Mouse (Mus musculus): ENCODE results near the gene Clcn7. TPM values are rescaled to one million over a fixed set of nuclear protein-coding genes. Genes with fewer than 3 reads are reported as not detected.

The Clcn7 gene
- polyA plus RNA-seq, 1 experiment from 2014 or later = 18.1 TPM

- H3K27ac ChIP-seq = peak within 1 kb of the TSS; percentile 96
- peak within 1 kb of the TSS; percentile 97 for H3K4me3 ChIP-seq (replicated peaks)
- H3K4me1 ChIP-seq = peaks cover 24% of the 10 kb centered on the region; the same call in 1 of the 2 replicates
- H3K9ac ChIP-seq = peak within 1 kb of the TSS; percentile 92
- ATAC-seq (ENCODE audit: insufficient read depth, low FRiP score, low read depth) = peak; percentile 86
- H3K9me3 ChIP-seq = no peaks in the 10 kb centered on the region
- no peaks in the 10 kb centered on the region for H3K36me3 ChIP-seq
- peak within 1 kb of the TSS; percentile 98 for H3K4me2 ChIP-seq
- H3K27me3 ChIP-seq (replicated peaks) = no peaks in the 10 kb centered on the region
- WGBS = under 1% methylated on average over 50 of the region's 50 CpGs
Observed at GRCm38 (mm10) chr17:25184129-25184691, 51.0 kb downstream of the Clcn7 start, which contains the start of gene BC003965. BC003965 (plus strand) TSS chr17:25184554.

- H3K4me2 ChIP-seq = peak overlapping the region; percentile 98
- H3K27me3 ChIP-seq (replicated peaks) = no peaks in the 10 kb centered on the region
- peak overlapping the region; percentile 97 for H3K4me3 ChIP-seq (replicated peaks)
- H3K27ac ChIP-seq = peak overlapping the region; percentile 67
- peak; percentile 13; the same call in 1 of the 2 replicates for ATAC-seq (ENCODE audit: insufficient read depth, low FRiP score, low read depth)
- WGBS = 8% methylated on average over 17 of the region's 17 CpGs
- H3K36me3 ChIP-seq = no peaks in the 10 kb centered on the region
- H3K9me3 ChIP-seq = no peaks in the 10 kb centered on the region
- H3K9ac ChIP-seq = peak overlapping the region; percentile 82
- H3K4me1 ChIP-seq = peaks cover 29% of the 10 kb centered on the region
Observed at GRCm38 (mm10) chr17:25184961-25185360, 51.8 kb downstream of the Clcn7 start.

- Histone ChIP-seq H3K27ac (peak overlapping the region; percentile 77), H3K4me2 (peak overlapping the region; percentile 86), H3K4me1 (peaks cover 29% of the 10 kb centered on the region), H3K36me3 (no peaks in the 10 kb centered on the region), H3K4me3 (replicated peaks) (peak overlapping the region; percentile 94), H3K27me3 (replicated peaks) (no peaks in the 10 kb centered on the region), H3K9ac (0 out of 2 replicates have a peak overlapping the region, but pooled peaks have one; percentile 98), H3K9me3 (no peaks in the 10 kb centered on the region)
- no peak for ATAC-seq (ENCODE audit: insufficient read depth, low FRiP score, low read depth)
- WGBS = 6% methylated on average over 11 of the region's 11 CpGs
Observed at GRCm38 (mm10) chr17:25187784-25188149, 54.6 kb downstream of the Clcn7 start.

GRCm38 (mm10) chr17:25188150-25189031, 55.2 kb downstream of the Clcn7 start, which contains the start of gene Unkl:
Unkl (plus strand) TSS chr17:25188397.
- WGBS = under 1% methylated on average over 93 of the region's 104 CpGs
- Histone ChIP-seq H3K9me3 (no peaks in the 10 kb centered on the region), H3K27ac (peak within 1 kb of the TSS; percentile 77), H3K4me2 (peak within 1 kb of the TSS; percentile 86), H3K9ac (peak within 1 kb of the TSS; percentile 98), H3K4me3 (replicated peaks) (peak within 1 kb of the TSS; percentile 94), H3K36me3 (no peaks in the 10 kb centered on the region), H3K27me3 (replicated peaks) (no peaks in the 10 kb centered on the region), H3K4me1 (peaks cover 27% of the 10 kb centered on the region)
- peak; percentile 24; the same call in 1 of the 2 replicates for ATAC-seq (ENCODE audit: insufficient read depth, low FRiP score, low read depth)

GRCm38 (mm10) chr17:25189091-25189490, 55.9 kb downstream of the Clcn7 start:
- no peaks in the 10 kb centered on the region for H3K9me3 ChIP-seq
- H3K9ac ChIP-seq = peak overlapping the region; percentile 98
- ATAC-seq (ENCODE audit: insufficient read depth, low FRiP score, low read depth) = no peak
- WGBS = 4% methylated on average over 16 of the region's 16 CpGs
- peaks cover under 1% of the 10 kb centered on the region; the same call in 1 of the 2 replicates for H3K36me3 ChIP-seq
- no peaks in the 10 kb centered on the region for H3K27me3 ChIP-seq (replicated peaks)
- peaks cover 26% of the 10 kb centered on the region for H3K4me1 ChIP-seq
- peak overlapping the region; percentile 86 for H3K4me2 ChIP-seq
- H3K4me3 ChIP-seq (replicated peaks) = peak overlapping the region; percentile 94
- H3K27ac ChIP-seq = no peak overlapping the region

- Histone ChIP-seq H3K36me3 (peaks cover 50% of the 10 kb centered on the region), H3K9me3 (no peaks in the 10 kb centered on the region)
- 86% methylated on average over 4 of the region's 4 CpGs for WGBS
Observed at GRCm38 (mm10) chr17:25202401-25202800, 69.2 kb downstream of the Clcn7 start.

GRCm38 (mm10) chr17:25210006-25210405, 76.8 kb downstream of the Clcn7 start:
- Histone ChIP-seq H3K27me3 (replicated peaks) (no peaks in the 10 kb centered on the region), H3K36me3 (peaks cover 43% of the 10 kb centered on the region), H3K9me3 (no peaks in the 10 kb centered on the region), H3K4me3 (replicated peaks) (no peak overlapping the region), H3K27ac (no peak overlapping the region), H3K4me1 (no peaks in the 10 kb centered on the region), H3K9ac (no peak overlapping the region), H3K4me2 (no peak overlapping the region)
- ATAC-seq (ENCODE audit: insufficient read depth, low FRiP score, low read depth) = no peak
- 78% methylated on average over 4 of the region's 4 CpGs for WGBS

More at GRCm38 (mm10) chr17:25202401-25202800, 69.2 kb downstream of the Clcn7 start:
- Histone ChIP-seq H3K4me3 (replicated peaks) (no peak overlapping the region), H3K27me3 (replicated peaks) (no peaks in the 10 kb centered on the region), H3K27ac (no peak overlapping the region), H3K4me2 (no peak overlapping the region), H3K4me1 (no peaks in the 10 kb centered on the region), H3K9ac (no peak overlapping the region)
- ATAC-seq (ENCODE audit: insufficient read depth, low FRiP score, low read depth) = no peak

- ATAC-seq (ENCODE audit: insufficient read depth, low FRiP score, low read depth) = no peak
- Histone ChIP-seq H3K27ac (no peak overlapping the region), H3K36me3 (peaks cover 44% of the 10 kb centered on the region), H3K4me3 (replicated peaks) (no peak overlapping the region), H3K9me3 (no peaks in the 10 kb centered on the region), H3K4me1 (no peaks in the 10 kb centered on the region), H3K9ac (no peak overlapping the region), H3K4me2 (no peak overlapping the region), H3K27me3 (replicated peaks) (no peaks in the 10 kb centered on the region)
- WGBS = 83% methylated on average over 15 of the region's 15 CpGs
Observed at GRCm38 (mm10) chr17:25210680-25211466, 77.7 kb downstream of the Clcn7 start.

- no peak overlapping the region for H3K4me2 ChIP-seq
- 80% methylated on average over 4 of the region's 4 CpGs for WGBS
- H3K27me3 ChIP-seq (replicated peaks) = no peaks in the 10 kb centered on the region
- no peaks in the 10 kb centered on the region for H3K4me1 ChIP-seq
- no peak for ATAC-seq (ENCODE audit: insufficient read depth, low FRiP score, low read depth)
- no peaks in the 10 kb centered on the region for H3K9me3 ChIP-seq
- H3K9ac ChIP-seq = no peak overlapping the region
- H3K36me3 ChIP-seq = peaks cover 42% of the 10 kb centered on the region
- H3K4me3 ChIP-seq (replicated peaks) = no peak overlapping the region
- no peak overlapping the region for H3K27ac ChIP-seq
Observed at GRCm38 (mm10) chr17:25211705-25212104, 78.5 kb downstream of the Clcn7 start.
